Mouse (Mus musculus): ENCODE data around the gene Casc4.

- TF ChIP-seq CTCF (IDR thresholded peaks at IDR 0.05; ENCODE audit: low read depth) = no peak
- no peak for TF ChIP-seq EP300 (IDR thresholded peaks at IDR 0.05; ENCODE audit: low read depth)
Observed at GRCm38 (mm10) chr2:121888720-121889497, 22.1 kb downstream of the Casc4 start.

Measured in liver, embryonic 14.5 days (tissue).